Mouse (Mus musculus) colon, adult 2 months (tissue): Measurements from ENCODE around the gene Gm20736. TPM values are rescaled to one million over a fixed set of nuclear protein-coding genes. Genes with fewer than 3 reads are reported as not detected.

Source experiments
- polyA plus RNA-seq: library from polyadenylated mRNA; depleted of rRNA; stranded (reverse); fragments of >200 nt; gene quantifications from 2 replicates; pipeline ENCODE4 v1.2.3, GENCODE M21; 2012; rRNA removed

Gm20736 gene
- polyA plus RNA-seq: not detected in 2 replicates

DNA sequence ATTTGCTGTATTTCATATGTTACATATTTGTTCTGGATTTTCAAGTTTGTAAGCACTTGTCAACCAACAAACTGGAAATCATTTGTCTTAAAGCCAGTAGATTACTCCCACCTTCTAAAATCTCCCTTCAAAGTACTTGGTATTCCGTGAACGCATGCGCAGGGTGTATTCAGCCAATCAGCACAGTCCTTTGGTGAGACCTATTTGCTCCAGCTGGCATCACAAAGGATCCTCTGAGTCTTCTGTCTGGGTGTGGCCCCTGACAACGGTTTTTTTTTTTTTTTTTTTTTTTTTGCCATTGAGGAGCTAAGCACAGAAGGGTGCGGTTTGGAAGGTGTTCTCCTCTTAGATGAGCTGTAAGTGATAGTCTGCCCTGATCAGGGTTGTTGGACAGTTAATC is at the start of gene Gm20736:
Gm20736 (plus strand) TSS at position 301 of the 400 bp plus-strand sequence.

Other genes with a start within 250 kb of the Gm20736 start
- not detected in 2 replicates for gene Gm20924, start 170.2 kb upstream of the Gm20736 start, polyA plus RNA-seq